Comparison of ENCODE assay signal across 8 mouse cellular contexts in genomic region chr11:118247359-118248095, GRCm38 (mm10). TPM values are rescaled to one million over a fixed set of nuclear protein-coding genes. Genes with fewer than 3 reads are reported as not detected.
DNase-seq lines count a peak whose midpoint lies in the region; ATAC-seq and TF ChIP-seq lines count a peak whose summit lies in the region.

No protein-coding gene starts in this region.

- no peak for ATAC-seq in embryonic facial prominence, embryonic 15.5 days (ENCODE audit: insufficient number of reproducible peaks, low FRiP score, low TSS enrichment, low read depth)
- no peak for ATAC-seq in heart, embryonic 13.5 days (ENCODE audit: extremely low read depth, insufficient number of reproducible peaks, low FRiP score, low TSS enrichment)
- ATAC-seq in kidney, embryonic 16.5 days (ENCODE audit: low FRiP score, low TSS enrichment): no peak
- peak; percentile 27 for ATAC-seq in lung, postnatal 0 days

- TF ChIP-seq EP300 in lung, postnatal 0 days (IDR thresholded peaks at IDR 0.05): no peak

- peaks cover 31% of the 10 kb centered on the region for H3K4me1 ChIP-seq in embryonic facial prominence, embryonic 15.5 days
- peaks cover 41% of the 10 kb centered on the region for H3K4me1 ChIP-seq in heart, embryonic 13.5 days
- peaks cover 46% of the 10 kb centered on the region for H3K4me1 ChIP-seq in kidney, embryonic 16.5 days (ENCODE audit: insufficient read depth, low read length)
- peaks cover 15% of the 10 kb centered on the region for H3K4me1 ChIP-seq in lung, postnatal 0 days (ENCODE audit: insufficient read depth, low read depth, low read length)

- peak overlapping the region; percentile 68 for H3K27ac ChIP-seq in embryonic facial prominence, embryonic 15.5 days (replicated peaks)
- peak overlapping the region; percentile 81 for H3K27ac ChIP-seq in heart, embryonic 13.5 days (replicated peaks)
- H3K27ac ChIP-seq in kidney, embryonic 16.5 days (ENCODE audit: low read length): peak overlapping the region; percentile 81
- H3K27ac ChIP-seq in lung, postnatal 0 days (ENCODE audit: low read length): peak overlapping the region; percentile 94

- H3K4me2 ChIP-seq in embryonic facial prominence, embryonic 15.5 days (replicated peaks): peak overlapping the region; percentile 86
- H3K4me2 ChIP-seq in heart, embryonic 13.5 days: peak overlapping the region; percentile 90
- H3K4me2 ChIP-seq in kidney, embryonic 16.5 days (replicated peaks; ENCODE audit: low read depth, low read length): peak overlapping the region; percentile 83
- H3K4me2 ChIP-seq in lung, postnatal 0 days (replicated peaks; ENCODE audit: low read depth, low read length): peak overlapping the region; percentile 87

- H3K27me3 ChIP-seq in C2C12 (ENCODE audit: control insufficient read depth, insufficient read depth, insufficient read length): no peaks in the 10 kb centered on the region
- no peaks in the 10 kb centered on the region for H3K27me3 ChIP-seq in embryonic facial prominence, embryonic 15.5 days
- H3K27me3 ChIP-seq in heart, embryonic 13.5 days (replicated peaks): no peaks in the 10 kb centered on the region
- no peaks in the 10 kb centered on the region for H3K27me3 ChIP-seq in kidney, embryonic 16.5 days (ENCODE audit: insufficient read depth, low read length)
- no peaks in the 10 kb centered on the region for H3K27me3 ChIP-seq in lung, postnatal 0 days (replicated peaks; ENCODE audit: insufficient read depth, low read length)

- H3K79me3 ChIP-seq in C2C12 (ENCODE audit: low read depth): peaks cover 6% of the 10 kb centered on the region

- no peaks in the 10 kb centered on the region for H3K9me3 ChIP-seq in embryonic facial prominence, embryonic 15.5 days (replicated peaks)
- no peaks in the 10 kb centered on the region for H3K9me3 ChIP-seq in heart, embryonic 13.5 days
- no peaks in the 10 kb centered on the region for H3K9me3 ChIP-seq in kidney, embryonic 16.5 days (ENCODE audit: low read length)
- H3K9me3 ChIP-seq in lung, postnatal 0 days (ENCODE audit: low read length): no peaks in the 10 kb centered on the region

- H3ac ChIP-seq in C2C12 (ENCODE audit: control insufficient read depth, insufficient read length, low read depth): peak overlapping the region; percentile 74

- under 1% methylated on average over 43 of the region's 43 CpGs for WGBS in embryonic facial prominence, embryonic 15.5 days
- WGBS in heart, embryonic 13.5 days: 2% methylated on average over 43 of the region's 43 CpGs
- under 1% methylated on average over 43 of the region's 43 CpGs for WGBS in kidney, embryonic 16.5 days
- 2% methylated on average over 43 of the region's 43 CpGs for WGBS in lung, postnatal 0 days

- TF ChIP-seq CTCF in C2C12 (IDR thresholded peaks at IDR 0.05; ENCODE audit: control insufficient read depth, insufficient read depth, insufficient read length): no peak
- no peak; the same call in 1 of the 2 replicates for TF ChIP-seq CTCF in lung, postnatal 0 days (IDR thresholded peaks at IDR 0.05)

- no peaks in the 10 kb centered on the region for H3K36me3 ChIP-seq in C2C12 (ENCODE audit: control insufficient read depth, insufficient read depth)
- H3K36me3 ChIP-seq in embryonic facial prominence, embryonic 15.5 days: no peaks in the 10 kb centered on the region
- H3K36me3 ChIP-seq in heart, embryonic 13.5 days: no peaks in the 10 kb centered on the region
- no peaks in the 10 kb centered on the region for H3K36me3 ChIP-seq in kidney, embryonic 16.5 days (ENCODE audit: insufficient read depth, low read length)
- no peaks in the 10 kb centered on the region for H3K36me3 ChIP-seq in lung, postnatal 0 days (ENCODE audit: insufficient read depth, low read length)

- H3K9ac ChIP-seq in embryonic facial prominence, embryonic 15.5 days: peak overlapping the region; percentile 82
- peak overlapping the region; percentile 98 for H3K9ac ChIP-seq in heart, embryonic 13.5 days
- peak overlapping the region; percentile 89 for H3K9ac ChIP-seq in kidney, embryonic 16.5 days (replicated peaks; ENCODE audit: low read length)
- peak overlapping the region; percentile 96 for H3K9ac ChIP-seq in lung, postnatal 0 days (replicated peaks; ENCODE audit: low read depth)

- peaks cover 54% of the 10 kb centered on the region for H3K79me2 ChIP-seq in C2C12 (ENCODE audit: control insufficient read depth, insufficient read depth)

- DNase-seq in adrenal gland, postnatal 14 days: peak; percentile 87
- DNase-seq in lung, postnatal 0 days (ENCODE audit: low spot score): peak; percentile 81
- peak; percentile 45 for DNase-seq in ovary, adult 18-20 months (ENCODE audit: low spot score)
- DNase-seq in thymus, postnatal 14 days: peak; percentile 71

- peak overlapping the region; percentile 89 for H3K4me3 ChIP-seq in C2C12 (ENCODE audit: insufficient read depth, poor library complexity, severe bottlenecking)
- peak overlapping the region; percentile 90 for H3K4me3 ChIP-seq in embryonic facial prominence, embryonic 15.5 days (replicated peaks)
- peak overlapping the region; percentile 94 for H3K4me3 ChIP-seq in heart, embryonic 13.5 days
- peak overlapping the region; percentile 87 for H3K4me3 ChIP-seq in kidney, embryonic 16.5 days (ENCODE audit: low read length)
- H3K4me3 ChIP-seq in lung, postnatal 0 days (ENCODE audit: low read depth, low read length): peak overlapping the region; percentile 83

TF ChIP-seq in C2C12, 6 proteins besides CTCF, POLR2A, EP300 and RAD21:
- TF ChIP-seq USF1 (IDR thresholded peaks at IDR 0.05; ENCODE audit: low read depth): no peak
- TF ChIP-seq MYOD1 (IDR thresholded peaks at IDR 0.05; ENCODE audit: control insufficient read depth, insufficient read length, low read depth): no peak
- no peak for TF ChIP-seq FOSL1 (IDR thresholded peaks at IDR 0.05; ENCODE audit: insufficient read depth, low read length, poor library complexity, severe bottlenecking)
- no peak for TF ChIP-seq MYOG (IDR thresholded peaks at IDR 0.05; ENCODE audit: control insufficient read depth, extremely low read depth, insufficient read length)
- TF ChIP-seq MAX (IDR thresholded peaks at IDR 0.05): no peak
- no peak for TF ChIP-seq CEBPB (IDR thresholded peaks at IDR 0.05; ENCODE audit: low read depth)
TF ChIP-seq in C2C12: peak in this region for 0.

RNA-seq across cellular contexts. Expression of gene Cyth1, which starts 0.9 kb away (rescaled TPM):
- 7.9 TPM for polyA plus RNA-seq in C2C12 (2012; fragmentation: generic; extraction: Trizol)
- 48.7 and 60.8 TPM in 2 replicates for total RNA-seq in adrenal gland, postnatal 14 days (2021)
- 19.5 and 20.4 TPM in 2 replicates for polyA plus RNA-seq in embryonic facial prominence, embryonic 15.5 days (2015; fragmentation: Nextera tagmentation; extraction: Ambion mirVana)
- polyA plus RNA-seq in heart, embryonic 13.5 days (2015; fragmentation: Nextera tagmentation; extraction: Ambion mirVana): 14.9 and 15.9 TPM in 2 replicates
- 17.9 and 18.2 TPM in 2 replicates for polyA plus RNA-seq in kidney, embryonic 16.5 days (2015; fragmentation: Nextera tagmentation; extraction: Ambion mirVana)
- 19.4 and 19.5 TPM in 2 replicates for polyA plus RNA-seq in lung, postnatal 0 days (2015; fragmentation: Nextera tagmentation; extraction: Ambion mirVana)

RNA-seq across cellular contexts. Expression of gene Usp36, which starts 42.5 kb away (rescaled TPM):
- polyA plus RNA-seq in C2C12 (2012; fragmentation: generic; extraction: Trizol): 14.8 TPM
- total RNA-seq in adrenal gland, postnatal 14 days (2021): 23.0 and 24.2 TPM in 2 replicates
- polyA plus RNA-seq in embryonic facial prominence, embryonic 15.5 days (2015; fragmentation: Nextera tagmentation; extraction: Ambion mirVana): 23.2 and 25.4 TPM in 2 replicates
- 12.8 and 13.4 TPM in 2 replicates for polyA plus RNA-seq in heart, embryonic 13.5 days (2015; fragmentation: Nextera tagmentation; extraction: Ambion mirVana)
- polyA plus RNA-seq in kidney, embryonic 16.5 days (2015; fragmentation: Nextera tagmentation; extraction: Ambion mirVana): 21.4 and 24.8 TPM in 2 replicates
- 10.5 and 11.8 TPM in 2 replicates for polyA plus RNA-seq in lung, postnatal 0 days (2015; fragmentation: Nextera tagmentation; extraction: Ambion mirVana)
